Mouse (Mus musculus): ENCODE results near the gene Etv6. TPM values are rescaled to one million over a fixed set of nuclear protein-coding genes. Genes with fewer than 3 reads are reported as not detected.
A peak's percentile ranks its signal among the peaks of the same experiment; 100 is the strongest.

Gene Etv6
- total and polyA plus RNA-seq, 3 experiments: 12.6 to 25.9 TPM; not detected in 1

GRCm38 (mm10) chr6:134045092-134045868, 9.8 kb downstream of the Etv6 start:
- peak; percentile 68 for DNase-seq (ENCODE audit: low read depth, low spot score)
- no peak overlapping the region; the same call in 1 of the 2 replicates for H3K27ac ChIP-seq (ENCODE audit: control insufficient read depth, low read depth, low read length)
- H3K4me3 ChIP-seq (ENCODE audit: control insufficient read depth in 1 of 2, insufficient read depth in 1 of 2, low read depth in 2 of 2, low read length in 2 of 2): peak overlapping the region; percentile 28 to 34; a peak in 3 of 4 replicates
- peaks cover 5 to 15% of the 10 kb centered on the region in 2 experiments for H3K36me3 ChIP-seq (ENCODE audit: control insufficient read depth in 1 of 2, insufficient read depth in 2 of 2, low read length in 2 of 2)
- TF ChIP-seq ETS1 (IDR thresholded peaks at IDR 0.05; ENCODE audit: low read depth, low read length) (0 out of 2 replicates have a peak, but pooled peaks have one; percentile 32), MAZ (IDR thresholded peaks at IDR 0.05; ENCODE audit: low read depth, low read length) (0 out of 2 replicates have a peak, but pooled peaks have one; percentile 45), ZNF384 (IDR thresholded peaks at IDR 0.05; ENCODE audit: low read depth, low read length) (peak; percentile 50; the same call in 1 of the 2 replicates), MXI1 (IDR thresholded peaks at IDR 0.05; ENCODE audit: low read depth, low read length) (no peak), SIN3A (IDR thresholded peaks at IDR 0.05; ENCODE audit: low read length) (0 out of 2 replicates have a peak, but pooled peaks have one; percentile 12)
- H3K79me2 ChIP-seq (ENCODE audit: control insufficient read depth, insufficient read depth, low read length, poor library complexity): peaks cover 93% of the 10 kb centered on the region
- peak overlapping the region; percentile 30 for H3K9ac ChIP-seq (ENCODE audit: control insufficient read depth, low read depth, low read length, poor library complexity, severe bottlenecking)
- no peaks in the 10 kb centered on the region for H3K27me3 ChIP-seq (ENCODE audit: control insufficient read depth in 1 of 2, insufficient read depth in 2 of 2, low read length in 2 of 2)
- H3K4me1 ChIP-seq (ENCODE audit: control insufficient read depth in 1 of 2, insufficient read depth in 2 of 2, low read length in 2 of 2): peaks cover 8 to 21% of the 10 kb centered on the region in 2 experiments
- no peaks in the 10 kb centered on the region for H3K9me3 ChIP-seq (replicated peaks; ENCODE audit: insufficient read depth, low read length)

DNA sequence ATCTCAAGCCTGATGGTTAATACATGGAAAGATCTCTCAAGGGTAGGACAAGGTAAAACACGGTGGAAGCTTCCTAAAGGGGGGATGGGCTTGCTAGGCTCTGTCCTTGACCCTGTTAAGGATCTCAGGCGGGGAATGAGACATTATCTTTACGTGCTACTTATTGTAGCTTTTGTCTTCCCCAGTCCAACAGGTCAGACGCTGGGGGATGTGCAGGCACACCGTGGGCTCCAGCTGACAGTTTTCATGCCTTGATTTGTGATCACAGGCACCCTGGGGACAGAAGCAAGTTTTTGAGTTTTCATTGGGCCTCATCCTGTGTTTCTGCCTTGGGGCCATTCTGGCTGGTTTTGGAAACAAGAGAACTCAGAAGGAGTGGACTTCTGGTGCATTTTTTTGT, 10.6 kb downstream of the Etv6 start:
- no peak for TF ChIP-seq RCOR1 (IDR thresholded peaks at IDR 0.05; ENCODE audit: low read depth, low read length)
- no peak for TF ChIP-seq CHD1 (IDR thresholded peaks at IDR 0.05; ENCODE audit: low read depth, low read length)
- TF ChIP-seq NELFE (IDR thresholded peaks at IDR 0.05; ENCODE audit: low read depth, low read length): no peak
- no peak for TF ChIP-seq ETS1 (IDR thresholded peaks at IDR 0.05; ENCODE audit: low read depth, low read length)
- no peak for TF ChIP-seq SMC3 (IDR thresholded peaks at IDR 0.05; ENCODE audit: low read depth, low read length)
- no peak for TF ChIP-seq MYB (IDR thresholded peaks at IDR 0.05; ENCODE audit: low read depth, low read length)
- no peak for TF ChIP-seq POLR2A (IDR thresholded peaks at IDR 0.05; ENCODE audit: control insufficient read depth in 1 of 2, insufficient read depth in 1 of 2, low read depth in 1 of 2, low read length in 2 of 2, poor library complexity in 1 of 2)
- no peak for TF ChIP-seq USF2 (IDR thresholded peaks at IDR 0.05; ENCODE audit: borderline replicate concordance in 1 of 2, insufficient read depth in 1 of 2, low read depth in 1 of 2, low read length in 2 of 2)
- no peak for TF ChIP-seq UBTF (IDR thresholded peaks at IDR 0.05; ENCODE audit: borderline replicate concordance, insufficient read depth, low read depth, low read length)
- TF ChIP-seq POLR2AphosphoS2 (IDR thresholded peaks at IDR 0.05; ENCODE audit: low read length): no peak
- no peak for TF ChIP-seq CTCF (IDR thresholded peaks at IDR 0.05 in 2 of 3, conservative IDR thresholded peaks at IDR 0.05 in 1 of 3; ENCODE audit: control insufficient read depth in 1 of 3, insufficient read depth in 1 of 3, low read depth in 2 of 3, low read length in 3 of 3, poor library complexity in 1 of 3, severe bottlenecking in 1 of 3)
- TF ChIP-seq BHLHE40 (IDR thresholded peaks at IDR 0.05; ENCODE audit: borderline replicate concordance, low read depth, low read length): no peak
- TF ChIP-seq POLR2AphosphoS5 (IDR thresholded peaks at IDR 0.05; ENCODE audit: borderline replicate concordance, low read depth, low read length): no peak
- no peak for TF ChIP-seq E2F4 (IDR thresholded peaks at IDR 0.05; ENCODE audit: borderline replicate concordance, low read depth, low read length)
- no peak for TF ChIP-seq SIN3A (IDR thresholded peaks at IDR 0.05; ENCODE audit: low read length)
- TF ChIP-seq JUND (IDR thresholded peaks at IDR 0.05; ENCODE audit: low read depth, low read length): no peak
- Histone ChIP-seq H3K36me3 (ENCODE audit: control insufficient read depth in 1 of 2, insufficient read depth in 2 of 2, low read length in 2 of 2) (peaks cover 5 to 15% of the 10 kb centered on the region in 2 experiments), H3K4me3 (ENCODE audit: control insufficient read depth in 1 of 2, insufficient read depth in 1 of 2, low read depth in 2 of 2, low read length in 2 of 2) (no peak overlapping the region), H3K9me3 (replicated peaks; ENCODE audit: insufficient read depth, low read length) (no peaks in the 10 kb centered on the region), H3K27ac (ENCODE audit: control insufficient read depth, low read depth, low read length) (no peak overlapping the region), H3K79me2 (ENCODE audit: control insufficient read depth, insufficient read depth, low read length, poor library complexity) (peaks cover 92% of the 10 kb centered on the region), H3K4me1 (ENCODE audit: control insufficient read depth in 1 of 2, insufficient read depth in 2 of 2, low read length in 2 of 2) (peaks cover 8 to 20% of the 10 kb centered on the region in 2 experiments), H3K9ac (ENCODE audit: control insufficient read depth, low read depth, low read length, poor library complexity, severe bottlenecking) (no peak overlapping the region), H3K27me3 (ENCODE audit: control insufficient read depth in 1 of 2, insufficient read depth in 2 of 2, low read length in 2 of 2) (no peaks in the 10 kb centered on the region)
- no peak for DNase-seq (ENCODE audit: low read depth, low spot score)
